Mouse (Mus musculus): ENCODE measurements at regions not wholly inside any gene's neighbourhood (a gene's known extent, or its start where the extent isn't known, plus 50 kb on each side); places are given as distances from the start of the nearest gene placed in this dataset.
A peak's percentile ranks its signal among the peaks of the same experiment; 100 is the strongest.

GRCm38 (mm10) chr1:177615609-177616008 is 114.0 kb upstream of the 1700016C15Rik start:
- no peak for DNase-seq (ENCODE audit: extremely low spot score, low read depth, low spot score)

DNA sequence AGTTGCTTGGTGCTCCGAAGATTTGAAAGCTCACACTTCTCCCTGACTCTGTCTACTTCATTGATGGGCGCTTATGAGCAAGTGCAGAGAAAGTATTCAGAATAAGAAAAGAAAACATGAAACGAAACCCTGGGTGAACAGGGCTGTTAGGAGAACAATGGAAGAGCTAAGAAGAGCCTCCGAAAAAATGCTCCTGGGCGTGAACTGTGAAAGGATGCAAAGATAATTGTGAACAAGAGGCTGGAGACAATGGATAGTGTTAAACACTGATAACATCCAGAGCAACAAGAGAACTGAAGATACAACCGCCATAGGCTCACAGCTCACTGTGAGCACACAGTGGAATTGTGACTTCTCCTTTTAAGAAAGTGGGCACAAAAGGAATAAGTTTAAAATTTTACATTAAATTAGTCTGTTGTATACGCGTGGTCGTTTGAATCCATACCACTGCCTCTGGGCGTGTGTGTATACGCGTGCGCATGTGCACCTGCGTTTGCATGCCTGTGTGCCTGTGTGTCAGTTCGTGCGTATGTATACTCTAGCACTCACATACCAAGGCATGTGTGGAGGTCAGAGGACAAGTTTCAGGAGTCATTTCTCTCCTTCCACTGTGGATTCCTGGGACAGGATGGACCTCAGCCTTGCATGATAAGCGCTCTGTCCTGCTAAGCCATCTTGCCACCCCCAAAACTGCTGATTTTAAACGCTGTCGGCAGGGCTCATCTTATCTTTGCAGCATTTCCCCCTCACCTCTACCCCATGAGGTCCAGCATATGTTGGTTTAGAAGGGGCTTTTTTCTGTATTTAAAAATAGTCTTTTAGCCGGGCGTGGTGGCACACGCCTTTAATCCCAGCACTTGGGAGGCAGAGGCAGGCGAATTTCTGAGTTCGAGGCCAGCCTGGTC is 113.0 kb upstream of the 1700016C15Rik start:
- no peak for DNase-seq (ENCODE audit: extremely low spot score, low read depth, low spot score)

GRCm38 (mm10) chr1:177620501-177621099 is 109.0 kb upstream of the 1700016C15Rik start:
- DNase-seq (ENCODE audit: extremely low spot score, low read depth, low spot score), result no peak

DNA sequence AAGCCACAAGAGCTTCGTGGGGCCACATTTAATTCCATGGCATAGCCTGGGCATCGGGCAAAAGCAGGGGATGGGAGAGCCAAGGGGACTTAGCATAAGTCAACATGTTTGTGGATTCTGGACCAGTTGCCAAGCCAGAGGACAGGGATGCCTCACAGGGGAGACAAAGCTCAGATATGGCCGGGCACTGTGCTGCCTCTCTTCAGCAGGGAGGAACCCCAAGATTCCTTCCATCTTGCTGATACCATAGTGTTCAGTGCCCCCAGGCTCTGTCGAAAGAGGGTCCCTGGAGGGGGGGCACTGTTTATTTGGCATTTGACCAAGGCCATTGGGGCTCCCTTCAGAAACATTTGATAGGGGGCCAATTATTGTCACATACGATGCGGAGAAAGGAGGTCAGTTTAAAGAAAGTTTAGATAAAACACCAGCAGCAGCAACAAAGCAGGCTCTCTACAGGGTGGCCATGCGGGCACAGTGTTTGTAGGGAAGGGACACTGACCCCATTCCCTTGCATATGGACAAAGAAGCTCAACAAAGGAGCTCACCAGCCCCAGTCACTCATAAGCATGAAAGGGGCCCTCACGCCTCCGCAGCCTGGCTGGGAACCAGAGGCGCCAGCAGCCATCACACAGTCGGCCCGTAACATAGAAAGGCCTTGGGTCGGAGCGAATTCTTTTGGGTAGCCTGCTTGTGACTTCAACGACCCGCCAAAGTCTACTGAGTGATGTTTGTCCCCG is 107.6 kb upstream of the 1700016C15Rik start:
- DNase-seq (ENCODE audit: extremely low spot score, low read depth, low spot score), result no peak

- no peak for DNase-seq (ENCODE audit: extremely low spot score, low read depth, low spot score)
Observed at GRCm38 (mm10) chr1:177623304-177623726, 106.3 kb upstream of the 1700016C15Rik start.

- no peak for DNase-seq (ENCODE audit: extremely low spot score, low read depth, low spot score)
Observed at GRCm38 (mm10) chr1:177623735-177624134, 105.9 kb upstream of the 1700016C15Rik start.

GRCm38 (mm10) chr1:177627814-177628213 is 101.8 kb upstream of the 1700016C15Rik start:
- DNase-seq (ENCODE audit: extremely low spot score, low read depth, low spot score), result no peak

GRCm38 (mm10) chr1:177633966-177634602 is 95.5 kb upstream of the 1700016C15Rik start:
- DNase-seq (ENCODE audit: extremely low spot score, low read depth, low spot score), result no peak

- no peak for DNase-seq (ENCODE audit: extremely low spot score, low read depth, low spot score)
Observed at GRCm38 (mm10) chr1:177637061-177637460, 92.6 kb upstream of the 1700016C15Rik start.

DNA sequence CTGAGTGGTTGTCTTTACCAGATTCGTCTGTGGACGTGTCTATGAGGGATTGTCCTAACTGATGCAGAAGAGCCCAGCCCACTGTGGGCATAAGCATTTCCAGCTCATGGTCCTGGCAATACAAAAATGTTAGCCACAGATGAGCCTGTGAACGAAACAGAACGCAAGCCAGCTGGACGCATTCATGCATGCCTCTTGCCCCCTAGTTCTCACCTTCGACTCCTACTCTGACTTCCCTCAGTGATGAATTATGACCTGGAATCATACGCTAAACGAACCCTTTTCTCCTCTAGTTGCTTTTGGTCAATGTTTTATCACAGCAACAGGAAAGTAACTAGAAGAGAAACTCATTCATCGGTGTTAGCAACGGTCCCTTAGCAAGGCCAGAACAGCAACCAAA is 91.2 kb upstream of the 1700016C15Rik start:
- no peak for DNase-seq (ENCODE audit: extremely low spot score, low read depth, low spot score)

DNA sequence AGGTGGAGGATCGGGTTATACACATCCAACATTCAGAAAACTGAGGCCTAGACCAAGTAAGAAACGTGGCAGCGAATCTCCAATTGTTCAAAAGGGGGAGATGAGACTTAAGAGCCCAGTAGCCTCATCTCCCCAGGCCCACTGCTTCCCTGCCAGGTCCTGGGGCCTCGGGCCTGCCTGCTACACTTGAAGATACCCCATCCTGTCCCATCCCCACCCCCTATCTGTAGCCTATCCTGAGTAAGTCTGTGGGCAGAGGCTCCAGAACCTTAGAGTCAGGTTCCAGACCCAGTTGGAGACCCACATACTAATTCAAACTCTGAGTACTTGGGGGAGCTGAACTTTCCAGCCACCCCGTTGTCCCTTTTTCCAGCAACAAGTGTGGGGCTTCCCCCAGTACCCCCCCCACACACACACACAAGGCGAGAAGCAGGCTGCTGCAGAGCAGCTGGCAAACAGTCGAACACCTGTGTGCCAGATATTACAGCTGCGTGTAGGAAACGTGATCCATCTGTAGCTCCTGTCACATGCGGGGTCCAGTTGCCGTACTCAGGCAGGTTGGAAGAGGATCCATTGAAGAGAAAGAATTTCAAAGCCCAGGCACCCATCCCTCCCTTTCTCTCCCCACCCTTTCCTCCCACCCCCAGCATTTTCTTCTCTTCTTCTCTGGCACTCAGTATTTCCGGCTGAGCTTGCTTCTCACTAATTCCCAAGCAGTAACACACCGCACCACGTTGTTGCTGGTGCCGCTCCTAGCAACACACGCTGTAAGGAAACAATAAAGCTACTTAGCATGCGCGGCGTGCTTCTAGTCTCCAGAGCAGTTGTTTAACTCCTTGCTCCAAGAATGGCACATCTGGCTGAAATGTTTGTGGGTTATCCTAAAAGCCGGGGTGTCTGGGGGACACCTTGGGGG is 89.4 kb upstream of the 1700016C15Rik start:
- peak; percentile 18 for DNase-seq (ENCODE audit: extremely low spot score, low read depth, low spot score)

- no peak for DNase-seq (ENCODE audit: extremely low spot score, low read depth, low spot score)
Observed at GRCm38 (mm10) chr1:177642712-177643467, 86.7 kb upstream of the 1700016C15Rik start.

DNA sequence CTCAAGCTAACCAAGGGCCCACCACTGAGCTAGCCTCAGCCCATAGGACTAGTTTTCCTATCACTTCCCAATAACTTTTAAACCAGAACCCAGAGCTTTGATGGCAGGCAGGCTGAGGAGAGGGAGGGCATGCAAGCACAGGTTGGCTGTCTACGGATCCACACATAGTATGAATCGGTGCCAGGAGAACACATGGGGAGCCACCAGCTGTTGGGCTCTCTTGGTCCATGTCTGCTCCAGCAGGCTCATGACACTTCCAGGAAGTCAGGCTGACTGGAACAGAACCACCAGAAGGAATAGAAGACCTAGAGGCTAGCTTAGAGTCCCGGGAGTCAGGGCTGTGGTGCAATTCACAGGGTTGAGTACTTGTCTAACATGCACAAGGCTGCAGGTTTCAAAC is 86.0 kb upstream of the 1700016C15Rik start:
- DNase-seq (ENCODE audit: extremely low spot score, low read depth, low spot score), result no peak

GRCm38 (mm10) chr1:177644214-177644613 is 85.4 kb upstream of the 1700016C15Rik start:
- DNase-seq (ENCODE audit: extremely low spot score, low read depth, low spot score), result no peak

- no peak for DNase-seq (ENCODE audit: extremely low spot score, low read depth, low spot score)
Observed at GRCm38 (mm10) chr1:177645327-177645726, 84.3 kb upstream of the 1700016C15Rik start.

DNA sequence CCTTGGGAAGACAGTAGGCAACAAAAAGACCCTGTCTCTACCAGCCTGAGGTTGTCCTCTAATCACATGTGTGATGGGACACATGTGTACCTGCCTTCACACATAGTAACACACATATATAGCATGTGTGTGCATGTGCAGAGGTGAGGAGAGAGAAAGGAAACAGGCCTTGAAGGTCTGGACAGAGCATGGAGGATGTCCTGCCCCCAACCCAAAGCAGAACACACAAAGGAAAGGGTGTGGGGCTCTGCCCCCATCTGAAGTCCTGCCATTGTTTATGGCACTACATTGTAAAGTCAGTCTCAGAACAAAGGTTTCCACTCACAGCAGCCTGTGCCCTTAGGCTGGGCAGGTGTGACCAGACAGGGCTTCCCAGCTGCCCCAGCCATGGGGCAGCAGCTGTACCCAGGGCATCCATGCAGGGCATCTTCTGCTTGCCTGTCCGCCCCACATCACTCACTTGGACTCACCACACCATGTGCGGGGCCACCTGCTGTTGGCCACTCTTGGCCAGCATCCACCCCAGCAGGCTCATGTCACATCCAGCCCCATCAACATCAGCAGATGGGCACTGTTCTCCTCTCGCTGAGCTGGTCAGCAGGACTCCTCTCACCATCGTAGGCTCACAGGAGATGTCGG is 83.6 kb upstream of the 1700016C15Rik start:
- DNase-seq (ENCODE audit: extremely low spot score, low read depth, low spot score), result no peak

GRCm38 (mm10) chr1:177647876-177648275 is 81.7 kb upstream of the 1700016C15Rik start:
- DNase-seq (ENCODE audit: extremely low spot score, low read depth, low spot score), result no peak

DNA sequence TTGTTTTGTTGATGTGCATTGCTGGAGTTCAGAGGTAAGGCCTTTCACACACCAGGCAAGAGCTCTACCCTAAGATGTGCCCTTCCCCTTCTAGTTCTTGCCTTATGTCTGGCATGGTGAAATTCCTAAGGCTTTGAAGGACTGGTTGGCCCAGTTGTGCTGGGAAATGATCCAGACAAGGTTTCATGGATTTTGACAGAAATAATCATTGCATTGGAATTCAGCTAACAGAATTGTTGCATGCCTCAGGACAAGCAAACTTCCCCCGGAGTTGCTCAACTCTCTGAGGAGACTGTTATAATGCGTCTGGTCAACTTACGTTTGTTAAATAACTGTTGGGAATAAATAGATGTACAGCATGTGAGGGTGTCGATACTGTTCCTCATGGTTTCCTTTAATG is 80.6 kb upstream of the 1700016C15Rik start:
- no peak for DNase-seq (ENCODE audit: extremely low spot score, low read depth, low spot score)

DNA sequence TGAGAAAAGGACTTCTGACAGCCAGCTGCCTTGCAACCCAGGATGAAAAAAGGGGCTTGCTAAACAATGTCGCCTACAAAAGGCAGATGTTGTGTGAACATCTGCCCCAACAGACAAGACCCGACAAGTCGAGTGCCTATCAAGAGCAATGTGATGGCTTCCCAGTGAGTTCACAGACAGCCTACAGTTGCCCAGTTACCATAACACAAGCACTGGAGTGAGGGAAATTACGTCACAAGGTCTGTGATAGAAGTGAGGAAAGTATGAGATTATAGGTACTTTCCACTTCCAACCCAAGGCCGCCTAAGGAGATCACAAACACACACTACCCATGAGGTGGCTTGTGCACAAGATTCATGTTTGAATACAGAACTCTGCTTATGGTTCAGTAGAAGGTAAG is 78.4 kb upstream of the 1700016C15Rik start:
- no peak for DNase-seq (ENCODE audit: extremely low spot score, low read depth, low spot score)

Data from hindlimb bud, embryonic 11.5 days (tissue).